Mouse (Mus musculus) duodenum, adult 2 months (tissue): ENCODE data around the gene A730071L15Rik. TPM values are rescaled to one million over a fixed set of nuclear protein-coding genes. Genes with fewer than 3 reads are reported as not detected.

Experiments
- polyA plus RNA-seq: library from polyadenylated mRNA; depleted of rRNA; stranded (reverse); fragments of >200 nt; gene quantifications from 2 replicates; pipeline ENCODE4 v1.2.3, GENCODE M21; 2012; ENCODE audit warnings: low replicate concordance; rRNA removed

The A730071L15Rik gene
- 0.09 TPM in 1 of 2 replicates, not detected in the other for polyA plus RNA-seq

DNA sequence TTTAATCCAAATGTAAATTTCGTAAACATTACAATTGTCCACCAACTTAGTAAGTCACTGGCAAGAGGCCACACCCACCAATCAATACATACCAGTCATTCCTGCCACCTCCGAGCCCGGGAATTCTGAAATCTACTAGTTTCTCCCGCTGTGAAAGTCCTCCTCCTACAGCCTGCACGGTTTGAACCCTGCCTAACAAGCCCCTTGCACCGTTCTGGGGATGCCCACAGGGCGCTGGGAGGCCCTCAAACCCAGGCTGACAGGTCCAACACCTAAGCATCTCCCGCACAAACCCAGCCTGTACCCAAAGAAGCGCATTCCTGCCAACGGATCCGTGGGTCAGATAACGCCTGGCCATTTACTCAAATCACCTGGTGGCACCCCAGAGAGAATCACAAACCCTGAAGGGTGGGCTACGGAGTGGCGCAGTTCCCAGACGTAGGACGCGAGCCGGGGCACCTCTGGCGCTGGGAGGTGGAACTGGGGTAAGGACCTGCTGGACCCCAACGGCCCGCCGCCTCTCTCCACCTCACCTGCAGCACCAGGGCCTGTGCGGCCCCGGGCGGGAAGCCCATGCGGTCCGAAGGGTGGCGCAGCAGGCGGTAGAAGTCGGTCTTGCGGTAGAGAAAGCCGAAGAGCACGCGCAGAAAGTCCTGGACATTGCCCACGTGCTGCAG lies at the start of gene A730071L15Rik:
Gene A730071L15Rik, plus strand, starts transcription at position 620 of the 677 bp plus-strand sequence.

GRCm38 (mm10) chr11:6200087-6200569 lies 299 bp downstream of the A730071L15Rik start, which contains the start of gene Nudcd3:
Nudcd3 (minus strand) TSS chr11:6200415.

DNA sequence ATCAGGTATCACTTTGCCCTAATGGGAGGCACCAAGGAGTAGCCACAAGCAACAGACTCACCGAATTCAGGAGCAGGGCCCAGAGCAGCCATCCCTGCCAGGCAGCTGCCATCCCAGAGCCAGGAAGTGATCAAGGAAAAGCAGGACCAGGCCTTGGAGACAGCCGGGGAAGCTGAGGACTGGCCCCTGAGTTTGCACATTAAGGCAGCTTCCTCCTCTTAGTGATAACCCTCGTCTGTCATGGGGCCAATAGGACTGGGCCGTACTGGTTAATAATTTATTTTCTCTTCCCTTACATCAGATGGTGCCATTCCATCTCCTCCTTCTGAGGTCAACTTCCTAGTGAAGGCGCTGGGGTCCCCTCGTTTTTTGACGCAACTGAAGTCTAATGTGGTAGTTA lies 30.2 kb downstream of the A730071L15Rik start, which contains the start of gene Npc1l1:
Gene Npc1l1, minus strand, starts transcription at position 132 of the 400 bp plus-strand sequence.

Other genes with a start within 250 kb of the A730071L15Rik start
- gene Gck, start 249.9 kb upstream of the A730071L15Rik start, polyA plus RNA-seq = 0.26 and 0.65 TPM in 2 replicates
- gene Ykt6, start 244.3 kb upstream of the A730071L15Rik start, polyA plus RNA-seq = 41.6 and 81.0 TPM in 2 replicates
- 9.2 and 21.3 TPM in 2 replicates for gene Camk2b, start 133.7 kb upstream of the A730071L15Rik start, polyA plus RNA-seq
- 18.0 and 20.1 TPM in 2 replicates for gene Nudcd3, start 386 bp downstream of the A730071L15Rik start, polyA plus RNA-seq
- gene Npc1l1, start 30.1 kb downstream of the A730071L15Rik start, polyA plus RNA-seq = 106 and 566 TPM in 2 replicates
- gene Ddx56, start 67.7 kb downstream of the A730071L15Rik start, polyA plus RNA-seq = 13.1 and 17.0 TPM in 2 replicates
- gene Tmed4, start 74.8 kb downstream of the A730071L15Rik start, polyA plus RNA-seq = 253 and 292 TPM in 2 replicates
- 230 and 298 TPM in 2 replicates for gene Ogdh, start 91.6 kb downstream of the A730071L15Rik start, polyA plus RNA-seq
- gene Zmiz2, start 189.0 kb downstream of the A730071L15Rik start, polyA plus RNA-seq = 79.2 and 81.2 TPM in 2 replicates
- 136 and 198 TPM in 2 replicates for gene Ppia, start 215.4 kb downstream of the A730071L15Rik start, polyA plus RNA-seq
- gene H2afv, start 244.4 kb downstream of the A730071L15Rik start, polyA plus RNA-seq = 42.7 and 78.6 TPM in 2 replicates